Mouse (Mus musculus): ENCODE results near the gene Scd4.
"Not testable (repeated sequence)": the region's sequence is repeated elsewhere in the genome, so short reads cannot be mapped to it uniquely, and the experiment has no call there.

Gene Scd4

GRCm38 (mm10) chr19:44299902-44300301 lies 33.0 kb upstream of the Scd4 start:
- DNase-seq (ENCODE audit: extremely low read depth, insufficient read length, low spot score) = no peak

DNA sequence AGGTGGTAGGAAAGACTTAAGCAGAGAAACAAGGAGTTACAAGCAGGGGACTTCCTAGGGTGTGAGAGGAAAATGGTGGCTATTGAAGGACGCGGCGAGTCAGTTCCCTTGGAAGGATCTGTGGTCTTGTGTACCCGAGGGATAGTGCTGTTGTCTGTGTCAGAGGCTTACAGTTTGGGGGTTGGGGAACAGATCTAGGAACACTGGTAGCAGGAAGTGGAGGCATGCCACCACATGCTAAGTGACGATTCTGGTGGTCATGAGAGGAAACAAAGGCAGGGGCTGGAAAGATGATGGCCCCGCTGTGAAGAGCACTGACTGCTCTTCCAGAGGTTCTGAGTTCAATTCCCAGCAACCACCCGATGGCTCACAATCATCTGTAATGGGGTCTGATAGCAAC lies 32.4 kb upstream of the Scd4 start:
- no peak for DNase-seq (ENCODE audit: extremely low read depth, insufficient read length, low spot score)

DNA sequence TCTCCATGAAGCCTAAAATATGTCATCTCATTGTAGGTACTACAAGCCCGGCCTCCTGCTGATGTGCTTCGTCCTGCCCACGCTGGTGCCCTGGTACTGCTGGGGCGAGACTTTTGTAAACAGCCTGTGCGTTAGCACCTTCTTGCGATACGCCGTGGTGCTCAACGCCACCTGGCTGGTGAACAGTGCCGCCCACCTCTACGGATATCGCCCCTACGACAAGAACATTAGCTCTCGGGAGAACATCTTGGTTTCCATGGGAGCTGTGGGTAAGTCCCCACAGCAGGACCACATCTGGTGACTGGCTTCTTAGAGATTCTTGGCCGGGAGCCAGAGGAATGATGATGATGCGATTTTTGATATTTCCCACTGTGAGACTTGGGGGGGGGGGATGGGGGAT lies 31.7 kb upstream of the Scd4 start:
- DNase-seq (ENCODE audit: extremely low read depth, insufficient read length, low spot score) = peak; percentile 78

DNA sequence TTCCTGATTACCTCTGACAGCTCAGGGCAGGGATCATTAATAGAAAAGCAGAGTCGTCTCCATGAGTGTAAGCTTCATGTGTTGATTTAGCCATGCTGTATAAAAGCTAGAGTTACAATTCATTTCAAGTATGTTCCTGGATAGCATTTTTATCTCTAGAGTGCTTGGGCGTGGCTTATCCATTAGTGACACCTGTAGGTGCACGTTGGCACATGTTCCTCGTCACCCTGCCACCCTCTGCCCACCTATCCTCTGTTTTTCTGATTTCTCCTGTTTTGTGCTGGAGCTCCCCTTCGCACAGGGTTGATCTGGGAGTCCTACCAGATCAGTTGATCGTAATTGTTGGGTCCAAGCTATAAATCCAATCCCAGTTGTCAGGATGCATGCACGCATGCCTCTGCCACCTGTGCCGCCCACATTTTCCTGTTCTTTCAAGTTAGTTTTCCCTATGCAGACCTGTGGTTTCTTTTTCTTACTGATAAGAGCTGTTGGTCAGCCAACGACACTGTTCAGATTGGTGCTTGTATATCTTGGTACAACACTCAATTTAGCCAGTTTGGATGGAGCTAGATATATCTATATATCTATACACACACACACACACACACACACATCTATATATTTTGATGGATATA lies 31.1 kb upstream of the Scd4 start:
- peak; percentile 26 for DNase-seq (ENCODE audit: extremely low read depth, insufficient read length, low spot score)

- peak; percentile 39 for DNase-seq (ENCODE audit: extremely low read depth, insufficient read length, low spot score)
Measured at GRCm38 (mm10) chr19:44302901-44303300, 30.0 kb upstream of the Scd4 start.

- DNase-seq (ENCODE audit: extremely low read depth, insufficient read length, low spot score) = peak; percentile 49
Measured at GRCm38 (mm10) chr19:44303502-44303901, 29.4 kb upstream of the Scd4 start.

GRCm38 (mm10) chr19:44304419-44304818 lies 28.5 kb upstream of the Scd4 start:
- DNase-seq (ENCODE audit: extremely low read depth, insufficient read length, low spot score) = peak; percentile 54

DNA sequence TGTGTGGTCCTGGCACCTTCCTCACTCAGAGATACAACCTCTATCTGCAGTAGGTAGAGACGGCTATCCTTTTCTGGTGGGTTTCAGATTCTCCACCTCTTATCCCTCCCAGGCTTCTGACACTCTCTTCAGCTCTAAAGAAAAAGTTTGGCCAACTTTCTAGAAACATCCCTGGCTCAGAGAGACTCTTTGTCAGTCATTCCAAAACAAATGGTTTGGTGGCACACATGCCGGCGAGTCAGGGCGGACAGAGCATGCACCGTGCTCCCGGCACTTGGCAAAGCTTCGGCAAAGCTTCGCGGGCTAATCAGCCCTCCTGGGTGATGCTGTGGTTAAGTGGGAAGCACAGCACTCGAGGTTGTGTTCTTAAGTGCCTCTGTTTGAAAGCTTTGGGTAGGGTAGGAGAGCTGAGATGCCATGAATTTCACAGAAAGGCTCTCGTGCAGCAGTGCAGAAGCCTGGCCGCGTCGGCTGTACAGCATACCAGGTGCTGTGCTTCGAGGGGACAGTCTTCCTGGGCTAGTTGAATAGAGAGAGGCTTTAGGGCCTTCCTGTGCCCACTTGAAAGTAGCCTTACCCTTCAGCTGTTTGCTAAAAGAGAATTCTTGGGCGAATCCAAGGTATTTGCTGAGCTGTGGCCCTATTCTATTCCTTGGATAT lies 27.9 kb upstream of the Scd4 start:
- peak; percentile 55 for DNase-seq (ENCODE audit: extremely low read depth, insufficient read length, low spot score)

GRCm38 (mm10) chr19:44305701-44306100 lies 27.2 kb upstream of the Scd4 start:
- peak; percentile 50 for DNase-seq (ENCODE audit: extremely low read depth, insufficient read length, low spot score)

- no peak for DNase-seq (ENCODE audit: extremely low read depth, insufficient read length, low spot score)
Measured at GRCm38 (mm10) chr19:44306171-44306570, 26.7 kb upstream of the Scd4 start.

- DNase-seq (ENCODE audit: extremely low read depth, insufficient read length, low spot score) = peak; percentile 40
Measured at GRCm38 (mm10) chr19:44307101-44307914, 25.6 kb upstream of the Scd4 start.

- DNase-seq (ENCODE audit: extremely low read depth, insufficient read length, low spot score) = peak; percentile 52
Measured at GRCm38 (mm10) chr19:44307915-44308470, 24.9 kb upstream of the Scd4 start.

GRCm38 (mm10) chr19:44308611-44309246 lies 24.2 kb upstream of the Scd4 start:
- no peak for DNase-seq (ENCODE audit: extremely low read depth, insufficient read length, low spot score)

DNA sequence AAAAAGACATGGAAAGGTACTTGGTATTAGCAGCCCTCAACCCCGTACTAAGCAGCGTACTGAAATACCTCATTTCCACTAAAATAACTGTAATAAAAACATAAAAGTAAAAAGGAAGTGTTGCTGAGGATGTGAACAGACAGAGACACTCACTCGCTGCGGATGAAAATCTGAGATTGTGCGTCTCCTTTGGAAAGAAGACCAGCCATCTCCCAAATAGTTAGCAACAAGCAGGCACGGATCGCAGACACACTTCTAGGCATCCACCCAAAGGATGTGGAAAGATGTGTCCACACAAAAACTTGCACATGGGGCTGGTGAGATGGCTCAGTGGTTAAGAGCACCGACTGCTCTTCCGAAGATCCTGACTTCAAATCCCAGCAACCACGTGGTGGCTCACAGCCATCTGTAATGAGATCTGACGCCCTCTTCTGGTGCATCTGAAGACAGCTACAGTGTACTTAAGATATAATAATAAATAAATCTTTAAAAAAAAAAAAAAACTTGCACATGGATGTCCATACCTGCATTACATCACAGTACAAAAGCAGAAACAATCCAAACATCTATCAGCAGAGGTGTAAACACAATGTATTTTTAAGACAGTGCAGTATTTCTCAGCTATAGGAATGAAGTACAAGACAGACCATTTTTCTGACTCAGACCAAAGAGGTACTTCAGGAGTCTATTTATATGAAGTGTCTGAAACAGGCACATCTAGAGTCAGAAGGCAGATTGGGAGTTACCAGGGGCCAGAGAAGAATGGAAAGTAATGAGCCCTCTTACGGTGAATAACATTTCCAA lies 23.3 kb upstream of the Scd4 start:
- DNase-seq (ENCODE audit: extremely low read depth, insufficient read length, low spot score) = peak; percentile 48

DNA sequence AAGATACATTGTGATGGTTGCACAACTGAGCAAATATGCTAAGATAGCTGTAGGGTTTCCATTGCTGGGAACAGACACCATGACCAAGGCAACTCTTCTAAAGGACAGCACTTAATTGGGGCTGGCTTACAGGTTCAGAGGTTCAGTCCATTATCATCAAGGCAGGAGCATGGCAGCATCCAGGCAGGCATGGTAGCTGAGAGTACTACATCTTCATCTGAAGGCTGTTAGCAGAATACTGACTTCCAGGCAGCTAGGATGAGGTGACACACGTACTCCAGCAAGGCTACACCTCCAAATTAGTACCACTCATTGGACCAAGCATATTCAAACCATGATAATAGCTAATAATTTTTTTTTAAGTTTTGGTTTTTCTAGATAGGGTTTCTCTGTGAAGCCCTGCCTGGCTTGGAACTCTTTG lies 22.7 kb upstream of the Scd4 start:
- not testable (repeated sequence) for DNase-seq (ENCODE audit: extremely low read depth, insufficient read length, low spot score)

- DNase-seq (ENCODE audit: extremely low read depth, insufficient read length, low spot score) = no peak
Measured at GRCm38 (mm10) chr19:44310814-44311213, 22.1 kb upstream of the Scd4 start.

GRCm38 (mm10) chr19:44311306-44312006 lies 21.4 kb upstream of the Scd4 start:
- DNase-seq (ENCODE audit: extremely low read depth, insufficient read length, low spot score) = peak; percentile 36

- peak; percentile 47 for DNase-seq (ENCODE audit: extremely low read depth, insufficient read length, low spot score)
Measured at GRCm38 (mm10) chr19:44312007-44312360, 20.9 kb upstream of the Scd4 start.

DNA sequence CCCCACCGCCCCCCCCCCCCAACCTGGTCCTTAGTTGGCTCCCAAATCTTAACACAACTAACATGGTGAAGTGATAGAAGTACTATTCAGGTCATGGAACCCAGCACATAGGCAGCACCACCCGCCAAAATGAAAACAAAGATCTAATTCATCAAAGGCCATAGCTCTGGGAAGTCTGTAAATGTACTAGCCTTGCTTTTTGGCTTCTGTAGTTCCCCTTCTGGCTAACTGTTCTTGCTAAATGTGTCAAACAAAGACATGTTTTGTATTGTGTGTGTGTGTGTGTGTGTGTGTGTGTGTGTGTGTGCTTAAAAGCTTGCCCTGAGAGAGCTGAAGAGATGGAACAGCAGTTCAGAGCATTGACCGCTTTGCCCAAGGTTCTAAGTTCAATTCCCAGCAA lies 19.8 kb upstream of the Scd4 start:
- DNase-seq (ENCODE audit: extremely low read depth, insufficient read length, low spot score) = no peak

All from 3134 (cell line).